Mouse (Mus musculus) spleen, adult 2 months (tissue): ENCODE results near the gene Ak6.

ENCODE experiments used
- CTCF ChIP-seq: fragments of 200-500 bp; IDR thresholded peaks from 2 replicates; pipeline ENCODE4 v1.5.1; 2011; ENCODE audit warnings: mild to moderate bottlenecking, inconsistent platforms; ENCODE audit not compliant: insufficient read depth, insufficient read length, insufficient replicate concordance; ENCODE audit errors: extremely low read depth
- POLR2A ChIP-seq: fragments of 200-500 bp; IDR thresholded peaks from 2 replicates; pipeline ENCODE4 v1.6.1; 2011; ENCODE audit warnings: low read depth, low read length, inconsistent platforms

GRCm38 (mm10) chr13:100684355-100684754 is 33.6 kb downstream of the Ak6 start:
- TF ChIP-seq CTCF, result no peak
- no peak for TF ChIP-seq POLR2A
